Mouse (Mus musculus) lung, embryonic 16.5 days (tissue): Measurements from ENCODE around the gene Sowaha. TPM values are rescaled to one million over a fixed set of nuclear protein-coding genes. Genes with fewer than 3 reads are reported as not detected.

ENCODE experiments used
- ATAC-seq: fragments of 200-750 bp; cut with Nextera tagmentation; 2 replicates; pipeline ENCODE4 v1.8.0; 2017; ENCODE audit warnings: low read depth, mild to moderate bottlenecking, moderate library complexity
- H3K27ac ChIP-seq: fragments of 300-500 bp; sonication (generic); 2 replicates; pipeline ENCODE4 v1.5.1; 2014; ENCODE audit warnings: mild to moderate bottlenecking, control low read depth, low read length
- H3K27me3 ChIP-seq: fragments of 300-500 bp; sonication (generic); 2 replicates; pipeline ENCODE4 v1.6.1; 2014; ENCODE audit warnings: low read depth, low read length, mixed read lengths; ENCODE audit not compliant: control insufficient read depth, insufficient read depth
- H3K36me3 ChIP-seq: fragments of 300-500 bp; sonication (generic); 2 replicates; pipeline ENCODE4 v1.6.1; 2014; ENCODE audit warnings: low read length; ENCODE audit not compliant: control insufficient read depth, insufficient read depth
- H3K4me1 ChIP-seq: fragments of 300-500 bp; sonication (generic); replicated peaks from 2 replicates; pipeline ENCODE4 v1.6.1; 2014; ENCODE audit warnings: low read length, mixed read lengths; ENCODE audit not compliant: control insufficient read depth, insufficient read depth
- H3K4me2 ChIP-seq: fragments of 300-500 bp; sonication (generic); 2 replicates; pipeline ENCODE4 v1.6.1; 2014; ENCODE audit warnings: low read depth, low read length, control low read depth
- H3K4me3 ChIP-seq: fragments of 300-500 bp; sonication (generic); 2 replicates; pipeline ENCODE4 v1.5.1; 2014; ENCODE audit warnings: mild to moderate bottlenecking, low read length, control low read depth
- H3K9ac ChIP-seq: fragments of 300-500 bp; sonication (generic); 2 replicates; pipeline ENCODE4 v1.6.1; 2014; ENCODE audit warnings: low read length, control low read depth
- H3K9me3 ChIP-seq: fragments of 300-500 bp; sonication (generic); 2 replicates; pipeline ENCODE4 v1.6.1; 2016; ENCODE audit warnings: low read length; ENCODE audit not compliant: control insufficient read depth
- WGBS: fragments of 180-500 bp; shearing (Covaris S2); extraction: QIAGEN DNeasy Blood & Tissue Kit; methylation state at CpG from one replicate; pipeline ENCODE4 v1.1.7; 2014; 5-methylcytosine and 5-hydroxymethylcytosine counted together
- polyA plus RNA-seq: library from polyadenylated mRNA; unstranded; fragments of >200 nt; fragmentation: Nextera tagmentation; extraction: Ambion mirVana; gene quantifications from 2 replicates; pipeline ENCODE4 v1.2.1, GENCODE M21; 2015

The Sowaha gene
- polyA plus RNA-seq, 1 experiment from 2014 or later = 0.13 TPM

GRCm38 (mm10) chr11:53436338-53436737 lies 43.7 kb downstream of the Sowaha start:
- ATAC-seq = no peak
- no peaks in the 10 kb centered on the region for H3K36me3 ChIP-seq
- H3K27me3 ChIP-seq = no peaks in the 10 kb centered on the region
- H3K9ac ChIP-seq = no peak overlapping the region
- no peak overlapping the region for H3K27ac ChIP-seq
- no peak overlapping the region for H3K4me2 ChIP-seq
- peaks cover 5% of the 10 kb centered on the region for H3K4me1 ChIP-seq
- no peaks in the 10 kb centered on the region for H3K9me3 ChIP-seq
- 79% methylated on average over 6 of the region's 6 CpGs for WGBS
- no peak overlapping the region for H3K4me3 ChIP-seq

- H3K27me3 ChIP-seq = no peaks in the 10 kb centered on the region
- no peaks in the 10 kb centered on the region for H3K36me3 ChIP-seq
- H3K4me3 ChIP-seq = no peak overlapping the region
- no peak overlapping the region for H3K4me2 ChIP-seq
- H3K27ac ChIP-seq = no peak overlapping the region
- WGBS = 73% methylated on average over 8 of the region's 8 CpGs
- H3K9ac ChIP-seq = no peak overlapping the region
- H3K4me1 ChIP-seq = peaks cover 6% of the 10 kb centered on the region
- H3K9me3 ChIP-seq = no peaks in the 10 kb centered on the region
- no peak for ATAC-seq
Observed at GRCm38 (mm10) chr11:53435504-53435903, 44.6 kb downstream of the Sowaha start.

GRCm38 (mm10) chr11:53433057-53433456 lies 47.0 kb downstream of the Sowaha start:
- H3K27me3 ChIP-seq = no peaks in the 10 kb centered on the region
- H3K27ac ChIP-seq = no peak overlapping the region
- H3K4me1 ChIP-seq = peaks cover 12% of the 10 kb centered on the region
- peaks cover 7% of the 10 kb centered on the region; the same call in 1 of the 2 replicates for H3K36me3 ChIP-seq
- no peak for ATAC-seq
- no peaks in the 10 kb centered on the region for H3K9me3 ChIP-seq
- WGBS = 52% methylated on average over 6 of the region's 6 CpGs
- H3K4me3 ChIP-seq = no peak overlapping the region
- H3K4me2 ChIP-seq = no peak overlapping the region
- H3K9ac ChIP-seq = no peak overlapping the region

GRCm38 (mm10) chr11:53431347-53432056 lies 48.6 kb downstream of the Sowaha start:
- peak overlapping the region; percentile 89 for H3K4me3 ChIP-seq
- H3K27ac ChIP-seq = peak overlapping the region; percentile 78
- peak; percentile 37 for ATAC-seq
- peaks cover 12% of the 10 kb centered on the region for H3K4me1 ChIP-seq
- no peaks in the 10 kb centered on the region for H3K27me3 ChIP-seq
- H3K9me3 ChIP-seq = no peaks in the 10 kb centered on the region
- peaks cover 7% of the 10 kb centered on the region; the same call in 1 of the 2 replicates for H3K36me3 ChIP-seq
- 11% methylated on average over 9 of the region's 9 CpGs for WGBS
- H3K9ac ChIP-seq = peak overlapping the region; percentile 46; the same call in 1 of the 2 replicates
- H3K4me2 ChIP-seq = peak overlapping the region; percentile 93

GRCm38 (mm10) chr11:53430670-53431346 lies 49.3 kb downstream of the Sowaha start, which contains the start of the genes Uqcrq and Gdf9:
Gene Uqcrq (minus strand): TSS chr11:53430831.
Gene Gdf9 (plus strand): TSS chr11:53431023.
- under 1% methylated on average over 44 of the region's 44 CpGs for WGBS
- peak within 1 kb of the TSS; percentile 89 for H3K4me3 ChIP-seq
- peak; percentile 97 for ATAC-seq

GRCm38 (mm10) chr11:53430300-53430669 lies 49.8 kb downstream of the Sowaha start:
- Histone ChIP-seq H3K9me3 (no peaks in the 10 kb centered on the region), H3K36me3 (peaks cover 7% of the 10 kb centered on the region; the same call in 1 of the 2 replicates), H3K4me2 (peak overlapping the region; percentile 93), H3K4me1 (peaks cover 12% of the 10 kb centered on the region), H3K9ac (peak overlapping the region; percentile 89), H3K4me3 (peak overlapping the region; percentile 89), H3K27ac (peak overlapping the region; percentile 45), H3K27me3 (no peaks in the 10 kb centered on the region)
- ATAC-seq = peak; percentile 46
- under 1% methylated on average over 34 of the region's 34 CpGs for WGBS

More at GRCm38 (mm10) chr11:53430670-53431346, 49.3 kb downstream of the Sowaha start, which contains the start of the genes Uqcrq and Gdf9:
- H3K36me3 ChIP-seq = peaks cover 7% of the 10 kb centered on the region; the same call in 1 of the 2 replicates
- H3K9ac ChIP-seq = peak within 1 kb of the TSS; percentile 89
- no peaks in the 10 kb centered on the region for H3K27me3 ChIP-seq
- peaks cover 12% of the 10 kb centered on the region for H3K4me1 ChIP-seq
- H3K27ac ChIP-seq = peak within 1 kb of the TSS; percentile 78
- peak within 1 kb of the TSS; percentile 93 for H3K4me2 ChIP-seq
- H3K9me3 ChIP-seq = no peaks in the 10 kb centered on the region

- Histone ChIP-seq H3K4me3 (no peak overlapping the region), H3K36me3 (peaks cover 7% of the 10 kb centered on the region; the same call in 1 of the 2 replicates), H3K4me2 (no peak overlapping the region), H3K27ac (no peak overlapping the region), H3K27me3 (no peaks in the 10 kb centered on the region), H3K9ac (no peak overlapping the region), H3K4me1 (peaks cover 12% of the 10 kb centered on the region), H3K9me3 (no peaks in the 10 kb centered on the region)
- ATAC-seq = no peak
Observed at GRCm38 (mm10) chr11:53429182-53429581, 50.9 kb downstream of the Sowaha start.

- H3K9ac ChIP-seq = no peak overlapping the region
- no peak for ATAC-seq
- H3K4me1 ChIP-seq = peaks cover 12% of the 10 kb centered on the region
- no peak overlapping the region for H3K4me2 ChIP-seq
- no peaks in the 10 kb centered on the region for H3K9me3 ChIP-seq
- H3K36me3 ChIP-seq = peaks cover 7% of the 10 kb centered on the region; the same call in 1 of the 2 replicates
- H3K27me3 ChIP-seq = no peaks in the 10 kb centered on the region
- WGBS = 94% methylated on average over 5 of the region's 5 CpGs
- no peak overlapping the region for H3K27ac ChIP-seq
- no peak overlapping the region for H3K4me3 ChIP-seq
Observed at GRCm38 (mm10) chr11:53428716-53429057, 51.4 kb downstream of the Sowaha start.

GRCm38 (mm10) chr11:53427993-53428715 lies 51.9 kb downstream of the Sowaha start:
- Histone ChIP-seq H3K4me1 (peaks cover 12% of the 10 kb centered on the region), H3K27me3 (no peaks in the 10 kb centered on the region), H3K9ac (no peak overlapping the region), H3K9me3 (no peaks in the 10 kb centered on the region), H3K36me3 (peaks cover 7% of the 10 kb centered on the region; the same call in 1 of the 2 replicates), H3K4me2 (no peak overlapping the region), H3K27ac (no peak overlapping the region), H3K4me3 (no peak overlapping the region)
- no peak for ATAC-seq
- 86% methylated on average over 3 of the region's 3 CpGs for WGBS
